Mouse (Mus musculus) CH12.LX (cell line): ENCODE results near the gene Stx5a. TPM values are rescaled to one million over a fixed set of nuclear protein-coding genes. Genes with fewer than 3 reads are reported as not detected.

Source experiments
- DNase-seq: peaks from one replicate; pipeline ENCODE4 v3.0.0-alpha.2; 2013; ENCODE audit errors: extremely low read depth
- H3K27ac ChIP-seq: 2 replicates; pipeline ENCODE4 v1.5.1; 2012; ENCODE audit warnings: low read depth, mild to moderate bottlenecking, control low read depth, moderate library complexity; ENCODE audit not compliant: insufficient read depth
- H3K27me3 ChIP-seq: replicated peaks from 2 replicates; pipeline ENCODE3; 2012; ENCODE audit warnings: inconsistent platforms
- H3K36me3 ChIP-seq, 2 experiments: replicated peaks in 1 of 2; 2 replicates each; pipeline versions ENCODE3 to v1.6.1; 2012; ENCODE audit warnings: inconsistent platforms in 1 of 2, low read length in 1 of 2, mild to moderate bottlenecking in 1 of 2, mixed read lengths in 1 of 2, moderate library complexity in 1 of 2; ENCODE audit not compliant: control insufficient read depth in 1 of 2, insufficient read depth in 1 of 2
- H3K4me1 ChIP-seq, 2 experiments: 2 replicates each; pipeline ENCODE4 v1.6.1; 2012; ENCODE audit warnings: inconsistent platforms in 1 of 2, moderate library complexity in 1 of 2; ENCODE audit not compliant: insufficient read depth in 2 of 2, control insufficient read depth in 1 of 2
- H3K4me2 ChIP-seq: 2 replicates; pipeline ENCODE4 v1.6.1; 2012; ENCODE audit warnings: low read depth, mild to moderate bottlenecking, control low read depth; ENCODE audit not compliant: poor library complexity, insufficient read depth, severe bottlenecking
- H3K4me3 ChIP-seq, 3 experiments: fragments of 150-350 bp in 1 of 3; sonication (generic) in 1 of 3; replicated peaks in 1 of 3; 2 replicates each; pipeline versions ENCODE3 to v1.5.1; 2011 to 2012; ENCODE audit warnings: low read depth in 2 of 3, low read length in 2 of 3, mild to moderate bottlenecking in 2 of 3, moderate library complexity in 2 of 3, control low read depth in 1 of 3, improper control_type of control experiment in 1 of 3, inconsistent platforms in 1 of 3, mixed read lengths in 1 of 3; ENCODE audit not compliant: poor library complexity in 1 of 3
- H3K79me2 ChIP-seq: replicated peaks from 2 replicates; pipeline ENCODE4 v1.6.1; 2012; ENCODE audit warnings: mild to moderate bottlenecking, moderate library complexity; ENCODE audit not compliant: control insufficient read depth, poor library complexity, insufficient read depth, severe bottlenecking; ENCODE audit errors: extremely low read depth
- H3K9ac ChIP-seq: 2 replicates; pipeline ENCODE4 v1.6.1; 2012; ENCODE audit warnings: low read depth, mild to moderate bottlenecking, control low read depth, moderate library complexity; ENCODE audit not compliant: insufficient read depth
- H3K9me3 ChIP-seq: replicated peaks from 2 replicates; pipeline ENCODE3; 2012; ENCODE audit warnings: low read length, inconsistent platforms, mixed read lengths
- CHD2 ChIP-seq: IDR thresholded peaks from 2 replicates; pipeline ENCODE4 v1.6.1; 2011; ENCODE audit warnings: low read length, improper control_type of control experiment
- CTCF ChIP-seq, 2 experiments: IDR thresholded peaks in 1 of 2; conservative IDR thresholded peaks in 1 of 2; 2 replicates each; pipeline ENCODE4 v1.5.1; 2011 to 2012; ENCODE audit warnings: low read depth in 2 of 2, low read length in 2 of 2, improper control_type of control experiment in 1 of 2, inconsistent platforms in 1 of 2, mild to moderate bottlenecking in 1 of 2, moderate library complexity in 1 of 2
- E2F4 ChIP-seq: IDR thresholded peaks from 2 replicates; pipeline ENCODE4 v1.6.1; 2011; ENCODE audit warnings: low read depth, low read length, improper control_type of control experiment; ENCODE audit not compliant: insufficient replicate concordance
- ELF1 ChIP-seq: IDR thresholded peaks from 2 replicates; pipeline ENCODE4 v1.6.1; 2014; ENCODE audit warnings: low read depth, mild to moderate bottlenecking, inconsistent platforms, low read length, improper control_type of control experiment
- GABPA ChIP-seq: IDR thresholded peaks from 2 replicates; pipeline ENCODE4 v1.6.1; 2012; ENCODE audit warnings: low read depth, low read length, improper control_type of control experiment, inconsistent platforms; ENCODE audit not compliant: insufficient replicate concordance
- MAFK ChIP-seq: IDR thresholded peaks from 2 replicates; pipeline ENCODE4 v1.6.1; 2011; ENCODE audit warnings: low read length, improper control_type of control experiment; ENCODE audit not compliant: insufficient replicate concordance
- MAZ ChIP-seq: IDR thresholded peaks from 2 replicates; pipeline ENCODE4 v1.6.1; 2012; ENCODE audit warnings: low read depth, mild to moderate bottlenecking, inconsistent platforms, low read length, improper control_type of control experiment, moderate library complexity
- MXI1 ChIP-seq: IDR thresholded peaks from 2 replicates; pipeline ENCODE4 v1.6.1; 2011; ENCODE audit warnings: mild to moderate bottlenecking, low read depth, low read length, improper control_type of control experiment
- PAX5 ChIP-seq: IDR thresholded peaks from 2 replicates; pipeline ENCODE4 v1.6.1; 2012; ENCODE audit warnings: low read length, inconsistent platforms, mixed read lengths
- POLR2A ChIP-seq: IDR thresholded peaks from 2 replicates; pipeline ENCODE4 v1.6.1; 2011; ENCODE audit warnings: low read depth, mild to moderate bottlenecking, improper control_type of control experiment, low read length
- SIN3A ChIP-seq: IDR thresholded peaks from 2 replicates; pipeline ENCODE4 v1.6.1; 2012; ENCODE audit warnings: low read length, improper control_type of control experiment, inconsistent platforms
- SMC3 ChIP-seq: IDR thresholded peaks from 2 replicates; pipeline ENCODE4 v1.6.1; 2011; ENCODE audit warnings: low read depth, low read length, improper control_type of control experiment
- UBTF ChIP-seq: IDR thresholded peaks from 2 replicates; pipeline ENCODE4 v1.6.1; 2012; ENCODE audit warnings: low read depth, mild to moderate bottlenecking, inconsistent platforms, low read length, improper control_type of control experiment, moderate library complexity
- ZC3H11A ChIP-seq: IDR thresholded peaks from 2 replicates; pipeline ENCODE4 v1.6.1; 2012; ENCODE audit warnings: low read depth, mild to moderate bottlenecking, inconsistent platforms, low read length, improper control_type of control experiment
- ZMIZ1 ChIP-seq: IDR thresholded peaks from 2 replicates; pipeline ENCODE4 v1.6.1; 2012; ENCODE audit warnings: low read depth, mild to moderate bottlenecking, inconsistent platforms, low read length, improper control_type of control experiment
- dilution Hi-C: fragments of 300-500 bp; cut with MboI; formaldehyde crosslinking; loops from 2 replicates; pipeline ENCODE4 v1.14.3; 2020; ENCODE audit warnings: low sequenced_read_pairs; ENCODE audit not compliant: extremely low pct_unique_long_range_greater_than_20kb, extremely low pct_ligation_motif_present
- in situ Hi-C: fragments of 300-500 bp; cut with MboI; formaldehyde crosslinking; loops from 3 replicates; pipeline ENCODE4 v1.14.3; 2019; ENCODE audit warnings: low sequenced_read_pairs, low pct_ligation_motif_present, low pct_unique_long_range_greater_than_20kb, mixed read lengths
- polyA plus RNA-seq: library from polyadenylated mRNA; unstranded; fragments of >175 nt; gene quantifications from 2 replicates; pipeline ENCODE4 v1.2.1, GENCODE M21; 2012; ENCODE audit warnings: low read depth; ENCODE audit not compliant: insufficient read length
- total RNA-seq, 2 experiments: library from RNA; depleted of rRNA; stranded (reverse); fragments of 300-350 nt in 1 of 2; fragments of >200 nt in 1 of 2; gene quantifications; 2 replicates each; pipeline ENCODE4 v1.2.3; 2012 to 2014

Stx5a gene
- total and polyA plus RNA-seq, 3 experiments: 35.2 to 49.1 (median 48.1) TPM

- in situ Hi-C loops: loop anchor here (25.0 kb wide), 1 partner anchor 373 kb away; no protein-coding TSS in a partner anchor
- Histone ChIP-seq H3K36me3 (peaks cover 40 to 61% of the 10 kb centered on the region in 2 experiments), H3K27me3 (no peaks in the 10 kb centered on the region), H3K4me2 (no peak overlapping the region), H3K9ac (no peak overlapping the region), H3K4me3 (no peak overlapping the region), H3K79me2 (peaks cover 41% of the 10 kb centered on the region), H3K27ac (no peak overlapping the region), H3K9me3 (no peaks in the 10 kb centered on the region), H3K4me1 (peaks cover 11 to 47% of the 10 kb centered on the region in 2 experiments)
- dilution Hi-C loops: no loop called here
- no peak for DNase-seq
- TF ChIP-seq MAZ (no peak), ELF1 (no peak), ZMIZ1 (no peak), CHD2 (no peak)
Observed at GRCm38 (mm10) chr19:8739646-8740045, 1.6 kb upstream of the Stx5a start.

- Histone ChIP-seq H3K36me3 (peaks cover 50 to 71% of the 10 kb centered on the region in 2 experiments), H3K4me2 (peak within 1 kb of the TSS; percentile 6; the same call in 1 of the 2 replicates), H3K9ac (peak within 1 kb of the TSS; percentile 79), H3K4me3 (peak within 1 kb of the TSS; percentile 68 to 77 (median 75)), H3K79me2 (peaks cover 41% of the 10 kb centered on the region), H3K27ac (peak within 1 kb of the TSS; percentile 91), H3K4me1 (peaks cover 11 to 41% of the 10 kb centered on the region in 2 experiments)
- in situ Hi-C loops: loop anchor here (25.0 kb wide), 1 partner anchor 372 kb away; no protein-coding TSS in a partner anchor
- dilution Hi-C loops: no loop called here
- TF ChIP-seq POLR2A (no peak), MXI1 (no peak), UBTF (no peak), GABPA (no peak), SIN3A (no peak), PAX5 (no peak), ZC3H11A (no peak), ZMIZ1 (no peak), MAZ (no peak), SMC3 (no peak), CTCF (conservative IDR thresholded peaks at IDR 0.05 in 1 of 2, IDR thresholded peaks at IDR 0.05 in 1 of 2; ENCODE audit: low read depth in 2 of 2, low read length in 2 of 2) (no peak), E2F4 (no peak), MAFK (no peak)
- TF ChIP-seq, all 38 proteins: peak for 0
- DNase-seq: no peak
- Histone ChIP-seq H3K27me3 (no peaks in the 10 kb centered on the region), H3K9me3 (no peaks in the 10 kb centered on the region)
Observed at GRCm38 (mm10) chr19:8740603-8741002, 610 bp upstream of the Stx5a start, which contains the start of gene 1700092M07Rik. Gene 1700092M07Rik, plus strand, starts transcription at chr19:8740718.
